Comparison of ENCODE assay signal across 12 mouse cellular contexts in the genomic region with DNA sequence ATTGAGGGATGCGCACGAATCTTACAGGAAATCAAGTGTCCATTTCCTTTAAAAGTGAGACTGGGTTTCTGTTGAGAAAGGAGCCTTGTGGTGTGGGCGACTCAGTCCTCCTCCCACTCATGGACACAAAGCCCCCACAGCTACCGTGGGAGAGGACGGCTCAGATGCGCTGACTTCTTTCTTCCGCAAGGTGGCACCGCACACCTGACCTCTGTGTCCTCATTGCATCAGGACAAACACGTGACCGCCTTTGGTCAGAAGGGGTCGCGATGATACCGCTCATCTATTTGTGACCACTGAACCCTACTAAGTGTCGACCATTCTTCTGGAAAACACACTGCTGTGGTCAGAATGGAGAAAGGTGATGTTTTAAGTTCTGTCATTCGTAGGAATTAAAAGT. TPM values are rescaled to one million over a fixed set of nuclear protein-coding genes. Genes with fewer than 3 reads are reported as not detected.
DNase-seq lines count a peak whose midpoint lies in the region; ATAC-seq and TF ChIP-seq lines count a peak whose summit lies in the region.
"Had no signal": no experiment of that assay in that cellular context is flagged by ENCODE, and none has a peak within 500 bp of the region (broad histone marks: within the 10 kb centered on the region; RNA-seq: fewer than 3 reads in every experiment).

No protein-coding gene starts in this region.

- no peak overlapping the region for H3K9ac ChIP-seq in forebrain, embryonic 11.5 days (ENCODE audit: low read length)
- H3K9ac ChIP-seq in lung, embryonic 14.5 days = no peak overlapping the region
- H3K9ac ChIP-seq in lung, postnatal 0 days (replicated peaks; ENCODE audit: low read depth) = no peak overlapping the region
- no peak overlapping the region for H3K9ac ChIP-seq in midbrain, postnatal 0 days (replicated peaks; ENCODE audit: low read length, poor library complexity, severe bottlenecking)

- 90% methylated on average over 15 of the region's 15 CpGs for WGBS in forebrain, embryonic 11.5 days
- 87% methylated on average over 15 of the region's 15 CpGs for WGBS in forebrain, embryonic 10.5 days
- WGBS in lung, embryonic 14.5 days = 89% methylated on average over 15 of the region's 15 CpGs
- WGBS in lung, postnatal 0 days = 87% methylated on average over 15 of the region's 15 CpGs
- 88% methylated on average over 15 of the region's 15 CpGs for WGBS in midbrain, postnatal 0 days

- DNase-seq in forebrain, embryonic 11.5 days (ENCODE audit: low spot score) = no peak
- no peak for DNase-seq in forebrain, embryonic 10.5 days (ENCODE audit: extremely low spot score, low spot score)
- DNase-seq in lung, embryonic 14.5 days = no peak
- DNase-seq in lung, postnatal 0 days (ENCODE audit: low spot score) = no peak
- DNase-seq in ZHBTc4 (ENCODE audit: low read depth, low spot score) = peak; percentile 24
- no peak for DNase-seq in midbrain, postnatal 0 days (ENCODE audit: low spot score)
- no peak for DNase-seq in heart, postnatal 14 days
- DNase-seq in urinary bladder, postnatal 36 days (ENCODE audit: low spot score in 2 of 2) = no peak

- no peaks in the 10 kb centered on the region; the same call in 1 of the 2 replicates for H3K9me3 ChIP-seq in forebrain, embryonic 11.5 days (ENCODE audit: control insufficient read depth, low read length)
- H3K9me3 ChIP-seq in forebrain, embryonic 10.5 days = peaks cover 13% of the 10 kb centered on the region
- H3K9me3 ChIP-seq in lung, embryonic 14.5 days (ENCODE audit: low read depth, low read length) = peaks cover 6% of the 10 kb centered on the region; the same call in 1 of the 2 replicates
- peaks cover 5% of the 10 kb centered on the region; the same call in 1 of the 2 replicates for H3K9me3 ChIP-seq in lung, postnatal 0 days (ENCODE audit: low read length)
- H3K9me3 ChIP-seq in midbrain, postnatal 0 days (ENCODE audit: low read length) = no peaks in the 10 kb centered on the region

- H3K4me1 ChIP-seq in forebrain, embryonic 11.5 days (replicated peaks; ENCODE audit: control insufficient read depth, insufficient read depth, low read length) = no peaks in the 10 kb centered on the region
- no peaks in the 10 kb centered on the region for H3K4me1 ChIP-seq in forebrain, embryonic 10.5 days
- no peaks in the 10 kb centered on the region for H3K4me1 ChIP-seq in lung, embryonic 14.5 days (ENCODE audit: insufficient read depth)
- no peaks in the 10 kb centered on the region for H3K4me1 ChIP-seq in lung, postnatal 0 days (ENCODE audit: insufficient read depth, low read depth, low read length)
- no peaks in the 10 kb centered on the region for H3K4me1 ChIP-seq in midbrain, postnatal 0 days (ENCODE audit: insufficient read depth, low read length)

- H3K27me3 ChIP-seq in forebrain, embryonic 11.5 days (ENCODE audit: control insufficient read depth, insufficient read depth, low read length) = no peaks in the 10 kb centered on the region
- H3K27me3 ChIP-seq in forebrain, embryonic 10.5 days (ENCODE audit: poor library complexity, severe bottlenecking) = no peaks in the 10 kb centered on the region
- H3K27me3 ChIP-seq in lung, embryonic 14.5 days (ENCODE audit: insufficient read depth, low read length) = no peaks in the 10 kb centered on the region
- H3K27me3 ChIP-seq in lung, postnatal 0 days (replicated peaks; ENCODE audit: insufficient read depth, low read length) = no peaks in the 10 kb centered on the region
- H3K27me3 ChIP-seq in midbrain, postnatal 0 days (ENCODE audit: insufficient read depth, low read length) = no peaks in the 10 kb centered on the region

- peaks cover 13% of the 10 kb centered on the region for H3K36me3 ChIP-seq in forebrain, embryonic 11.5 days (ENCODE audit: control insufficient read depth, insufficient read depth, low read length)
- peaks cover 18% of the 10 kb centered on the region for H3K36me3 ChIP-seq in forebrain, embryonic 10.5 days (replicated peaks)
- peaks cover 11% of the 10 kb centered on the region for H3K36me3 ChIP-seq in lung, embryonic 14.5 days (ENCODE audit: insufficient read depth)
- H3K36me3 ChIP-seq in lung, postnatal 0 days (ENCODE audit: insufficient read depth, low read length) = peaks cover 6% of the 10 kb centered on the region; the same call in 1 of the 2 replicates
- H3K36me3 ChIP-seq in midbrain, postnatal 0 days (ENCODE audit: insufficient read depth, low read length) = peaks cover 11% of the 10 kb centered on the region

- intact Hi-C loops in heart, postnatal 14 days (cut with DNase I) = loop anchor here (1.0 kb wide), 1 partner anchor 33 kb away; no protein-coding TSS in a partner anchor

- no peak for TF ChIP-seq EP300 in lung, postnatal 0 days (IDR thresholded peaks at IDR 0.05)

- H3K4me3 ChIP-seq in forebrain, embryonic 11.5 days (ENCODE audit: low read depth, low read length) = no peak overlapping the region
- no peak overlapping the region for H3K4me3 ChIP-seq in forebrain, embryonic 10.5 days
- H3K4me3 ChIP-seq in lung, embryonic 14.5 days (ENCODE audit: low read depth, low read length) = no peak overlapping the region
- no peak overlapping the region for H3K4me3 ChIP-seq in lung, postnatal 0 days (ENCODE audit: low read depth, low read length)
- H3K4me3 ChIP-seq in midbrain, postnatal 0 days (ENCODE audit: low read depth, low read length) = no peak overlapping the region
- H3K4me3 ChIP-seq: layer of hippocampus, adult 2 months had no signal

- ATAC-seq in forebrain, embryonic 11.5 days (replicated peaks; ENCODE audit: low FRiP score) = peak; percentile 46; the same call in 1 of the 2 replicates
- peak; percentile 17; the same call in 1 of the 2 replicates for ATAC-seq in lung, embryonic 14.5 days (ENCODE audit: insufficient read depth)
- ATAC-seq in lung, postnatal 0 days = no peak
- ATAC-seq in midbrain, postnatal 0 days (ENCODE audit: low FRiP score) = peak; percentile 38

- no peak overlapping the region for H3K4me2 ChIP-seq in forebrain, embryonic 11.5 days (ENCODE audit: low read depth, low read length, severe bottlenecking)
- no peak overlapping the region for H3K4me2 ChIP-seq in lung, embryonic 14.5 days
- H3K4me2 ChIP-seq in lung, postnatal 0 days (replicated peaks; ENCODE audit: low read depth, low read length) = no peak overlapping the region
- no peak overlapping the region for H3K4me2 ChIP-seq in midbrain, postnatal 0 days (ENCODE audit: low read depth, low read length, poor library complexity, severe bottlenecking)

- TF ChIP-seq CTCF in lung, embryonic 14.5 days (IDR thresholded peaks at IDR 0.05; ENCODE audit: low read depth) = no peak
- no peak for TF ChIP-seq CTCF in lung, postnatal 0 days (IDR thresholded peaks at IDR 0.05)
- no peak for TF ChIP-seq CTCF in midbrain, postnatal 0 days (IDR thresholded peaks at IDR 0.05)

- H3K27ac ChIP-seq in forebrain, embryonic 11.5 days (ENCODE audit: low read depth, low read length) = no peak overlapping the region
- H3K27ac ChIP-seq in forebrain, embryonic 10.5 days = no peak overlapping the region
- no peak overlapping the region for H3K27ac ChIP-seq in lung, embryonic 14.5 days (ENCODE audit: low read depth)
- no peak overlapping the region for H3K27ac ChIP-seq in lung, postnatal 0 days (ENCODE audit: low read length)
- H3K27ac ChIP-seq in midbrain, postnatal 0 days (ENCODE audit: low read depth, low read length) = no peak overlapping the region
- H3K27ac ChIP-seq: layer of hippocampus, adult 2 months had no signal

RNA-seq across cellular contexts. Expression of a gene that starts 1.0 kb away (rescaled TPM):
- polyA plus RNA-seq in forebrain, embryonic 11.5 days (2014; fragmentation: Nextera tagmentation; extraction: Ambion mirVana) = 163 TPM in 2 replicates
- 111 and 116 TPM in 2 replicates for polyA plus RNA-seq in forebrain, embryonic 10.5 days (2016; fragmentation: Nextera tagmentation; extraction: Ambion mirVana)
- 123 and 139 TPM in 2 replicates for polyA plus RNA-seq in lung, embryonic 14.5 days (2014; fragmentation: Nextera tagmentation; extraction: Ambion mirVana)
- 118 and 125 TPM in 2 replicates for polyA plus RNA-seq in lung, postnatal 0 days (2015; fragmentation: Nextera tagmentation; extraction: Ambion mirVana)
- total RNA-seq in midbrain, postnatal 0 days (2014; rRNA removed) = 114 and 134 TPM in 2 replicates
- 151 and 168 TPM in 2 replicates for polyA plus RNA-seq in midbrain, postnatal 0 days (2015; fragmentation: Nextera tagmentation; extraction: Ambion mirVana)
- 100 to 1,000 TPM; 117 to 121 TPM for total RNA-seq in heart, postnatal 14 days (2021)

RNA-seq across cellular contexts. Expression of a gene that starts 17.9 kb away (rescaled TPM):
- not detected in 2 replicates for polyA plus RNA-seq in forebrain, embryonic 11.5 days (2014; fragmentation: Nextera tagmentation; extraction: Ambion mirVana)
- polyA plus RNA-seq in forebrain, embryonic 10.5 days (2016; fragmentation: Nextera tagmentation; extraction: Ambion mirVana) = not detected in 2 replicates
- polyA plus RNA-seq in lung, embryonic 14.5 days (2014; fragmentation: Nextera tagmentation; extraction: Ambion mirVana) = not detected in 2 replicates
- not detected in 2 replicates for polyA plus RNA-seq in lung, postnatal 0 days (2015; fragmentation: Nextera tagmentation; extraction: Ambion mirVana)
- total RNA-seq in midbrain, postnatal 0 days (2014; rRNA removed) = not detected in 2 replicates
- not detected in 2 replicates for polyA plus RNA-seq in midbrain, postnatal 0 days (2015; fragmentation: Nextera tagmentation; extraction: Ambion mirVana)
- total RNA-seq in heart, postnatal 14 days (2021) = not detected
- total RNA-seq: layer of hippocampus, adult 2 months; MEL had no signal
- polyA plus RNA-seq: heart, embryonic 16.5 days; stomach, embryonic 16.5 days had no signal
